Mouse (Mus musculus) lung, embryonic 15.5 days (tissue): Measurements from ENCODE around the gene Gimap1. TPM values are rescaled to one million over a fixed set of nuclear protein-coding genes. Genes with fewer than 3 reads are reported as not detected.

Experiments
- ATAC-seq: fragments of 200-750 bp; cut with Nextera tagmentation; 2 replicates; pipeline ENCODE4 v1.8.0; 2017; ENCODE audit warnings: moderate number of reproducible peaks, borderline replicate concordance; ENCODE audit not compliant: low FRiP score, low TSS enrichment; ENCODE audit errors: extremely low read depth
- H3K27ac ChIP-seq: fragments of 300-500 bp; sonication (generic); 2 replicates; pipeline ENCODE4 v1.5.1; 2015; ENCODE audit warnings: moderate library complexity, mild to moderate bottlenecking, inconsistent platforms
- H3K27me3 ChIP-seq: fragments of 300-500 bp; sonication (generic); 2 replicates; pipeline ENCODE4 v1.6.1; 2015; ENCODE audit warnings: inconsistent platforms
- H3K36me3 ChIP-seq: fragments of 300-500 bp; sonication (generic); 2 replicates; pipeline ENCODE4 v1.6.1; 2015; ENCODE audit warnings: inconsistent platforms
- H3K4me1 ChIP-seq: fragments of 300-500 bp; sonication (generic); 2 replicates; pipeline ENCODE4 v1.6.1; 2015; ENCODE audit warnings: inconsistent platforms
- H3K4me2 ChIP-seq: fragments of 300-500 bp; sonication (generic); 2 replicates; pipeline ENCODE4 v1.6.1; 2015; ENCODE audit warnings: inconsistent platforms, mild to moderate bottlenecking, moderate library complexity
- H3K4me3 ChIP-seq: fragments of 300-500 bp; sonication (generic); 2 replicates; pipeline ENCODE4 v1.5.1; 2015; ENCODE audit warnings: mild to moderate bottlenecking, inconsistent platforms
- H3K9ac ChIP-seq: fragments of 300-500 bp; sonication (generic); 2 replicates; pipeline ENCODE4 v1.6.1; 2015; ENCODE audit warnings: inconsistent platforms
- H3K9me3 ChIP-seq: fragments of 300-500 bp; sonication (generic); 2 replicates; pipeline ENCODE4 v1.6.1; 2016; ENCODE audit warnings: inconsistent platforms
- WGBS: fragments of 180-500 bp; shearing (Covaris S2); methylation state at CpG from one replicate; pipeline ENCODE4 v1.1.7; 2015; 5-methylcytosine and 5-hydroxymethylcytosine counted together
- polyA plus RNA-seq: library from polyadenylated mRNA; unstranded; fragments of >200 nt; fragmentation: Nextera tagmentation; extraction: Ambion mirVana; gene quantifications from 2 replicates; pipeline ENCODE4 v1.2.1, GENCODE M21; 2015

The Gimap1 gene
- polyA plus RNA-seq, 1 experiment from 2014 or later: 53.3 TPM

GRCm38 (mm10) chr6:48770696-48771095 is 31.8 kb downstream of the Gimap1 start, which contains the start of gene Gimap3:
Gene Gimap3 (minus strand): TSS chr6:48770851.
- Histone ChIP-seq H3K9ac (no peak within 1 kb of the TSS), H3K36me3 (no peaks in the 10 kb centered on the region), H3K27ac (no peak within 1 kb of the TSS), H3K27me3 (no peaks in the 10 kb centered on the region), H3K4me1 (no peaks in the 10 kb centered on the region), H3K9me3 (no peaks in the 10 kb centered on the region), H3K4me2 (no peak within 1 kb of the TSS), H3K4me3 (no peak within 1 kb of the TSS)
- WGBS: 87% methylated on average over 3 of the region's 3 CpGs
- no peak for ATAC-seq

GRCm38 (mm10) chr6:48772030-48772429 is 33.2 kb downstream of the Gimap1 start:
- no peaks in the 10 kb centered on the region for H3K4me1 ChIP-seq
- H3K27ac ChIP-seq: no peak overlapping the region
- H3K4me3 ChIP-seq: no peak overlapping the region
- H3K27me3 ChIP-seq: no peaks in the 10 kb centered on the region
- H3K9me3 ChIP-seq: no peaks in the 10 kb centered on the region
- no peak overlapping the region for H3K4me2 ChIP-seq
- WGBS: 8% methylated on average over 8 of the region's 8 CpGs
- ATAC-seq: peak; percentile 59; the same call in 1 of the 2 replicates
- H3K9ac ChIP-seq: no peak overlapping the region
- no peaks in the 10 kb centered on the region for H3K36me3 ChIP-seq

- 87% methylated on average over 1 of the region's 1 CpGs for WGBS
- Histone ChIP-seq H3K36me3 (no peaks in the 10 kb centered on the region), H3K27ac (peak overlapping the region; percentile 56), H3K9me3 (no peaks in the 10 kb centered on the region), H3K27me3 (no peaks in the 10 kb centered on the region), H3K4me3 (no peak overlapping the region), H3K4me1 (peaks cover 28% of the 10 kb centered on the region), H3K9ac (no peak overlapping the region), H3K4me2 (no peak overlapping the region)
- ATAC-seq: no peak
Observed at GRCm38 (mm10) chr6:48784406-48784805, 45.6 kb downstream of the Gimap1 start.

GRCm38 (mm10) chr6:48785189-48785588 is 46.3 kb downstream of the Gimap1 start:
- peak; percentile 74; the same call in 1 of the 2 replicates for ATAC-seq
- H3K27me3 ChIP-seq: no peaks in the 10 kb centered on the region
- no peak overlapping the region for H3K4me2 ChIP-seq
- H3K4me3 ChIP-seq: no peak overlapping the region
- H3K4me1 ChIP-seq: peaks cover 28% of the 10 kb centered on the region
- no peak overlapping the region for H3K9ac ChIP-seq
- H3K36me3 ChIP-seq: no peaks in the 10 kb centered on the region
- H3K9me3 ChIP-seq: no peaks in the 10 kb centered on the region
- 13% methylated on average over 1 of the region's 1 CpGs for WGBS
- H3K27ac ChIP-seq: peak overlapping the region; percentile 56

- no peak overlapping the region for H3K4me2 ChIP-seq
- no peaks in the 10 kb centered on the region for H3K27me3 ChIP-seq
- 45% methylated on average over 2 of the region's 2 CpGs for WGBS
- no peaks in the 10 kb centered on the region for H3K9me3 ChIP-seq
- H3K4me3 ChIP-seq: no peak overlapping the region
- H3K36me3 ChIP-seq: no peaks in the 10 kb centered on the region
- no peak for ATAC-seq
- peak overlapping the region; percentile 56 for H3K27ac ChIP-seq
- H3K4me1 ChIP-seq: peaks cover 28% of the 10 kb centered on the region
- no peak overlapping the region for H3K9ac ChIP-seq
Observed at GRCm38 (mm10) chr6:48785601-48786000, 46.7 kb downstream of the Gimap1 start.

GRCm38 (mm10) chr6:48787867-48788266 is 49.0 kb downstream of the Gimap1 start:
- H3K4me1 ChIP-seq: peaks cover 25% of the 10 kb centered on the region
- no peak overlapping the region for H3K27ac ChIP-seq
- no peaks in the 10 kb centered on the region for H3K36me3 ChIP-seq
- ATAC-seq: no peak
- H3K9ac ChIP-seq: no peak overlapping the region
- no peaks in the 10 kb centered on the region for H3K9me3 ChIP-seq
- H3K27me3 ChIP-seq: no peaks in the 10 kb centered on the region
- no peak overlapping the region for H3K4me2 ChIP-seq
- WGBS: 70% methylated on average over 2 of the region's 2 CpGs
- no peak overlapping the region for H3K4me3 ChIP-seq

Other genes with a start within 250 kb of the Gimap1 start
- 9.4 and 11.7 TPM in 2 replicates for gene Atp6v0e2, start 201.4 kb upstream of the Gimap1 start, polyA plus RNA-seq
- gene Lrrc61, start 184.3 kb upstream of the Gimap1 start, polyA plus RNA-seq: 6.0 and 7.3 TPM in 2 replicates
- 76.6 and 84.0 TPM in 2 replicates for gene Rarres2, start 166.3 kb upstream of the Gimap1 start, polyA plus RNA-seq
- not detected in 2 replicates for gene Gm45021, start 149.4 kb upstream of the Gimap1 start, polyA plus RNA-seq
- gene Repin1, start 145.2 kb upstream of the Gimap1 start, polyA plus RNA-seq: 28.1 and 30.9 TPM in 2 replicates
- gene Gm44965, start 145.1 kb upstream of the Gimap1 start, polyA plus RNA-seq: not detected in 2 replicates
- gene Zfp775, start 137.0 kb upstream of the Gimap1 start, polyA plus RNA-seq: 5.5 and 8.3 TPM in 2 replicates
- 0.93 and 1.1 TPM in 2 replicates for gene AI854703, start 112.3 kb upstream of the Gimap1 start, polyA plus RNA-seq
- gene Gimap8, start 91.8 kb upstream of the Gimap1 start, polyA plus RNA-seq: 4.2 and 4.3 TPM in 2 replicates
- 16.1 and 16.2 TPM in 2 replicates for gene Gimap9, start 62.9 kb upstream of the Gimap1 start, polyA plus RNA-seq
- 45.0 and 46.6 TPM in 2 replicates for gene Gimap4, start 54.5 kb upstream of the Gimap1 start, polyA plus RNA-seq
- 41.3 and 48.5 TPM in 2 replicates for gene Gimap6, start 30.8 kb upstream of the Gimap1 start, polyA plus RNA-seq
- 3.4 and 4.2 TPM in 2 replicates for gene Gm28053, start 20.4 kb upstream of the Gimap1 start, polyA plus RNA-seq
- gene Gimap7, start 20.4 kb upstream of the Gimap1 start, polyA plus RNA-seq: 0.29 TPM in 1 of 2 replicates, not detected in the other
- 23.7 and 25.2 TPM in 2 replicates for gene Gimap5, start 7.1 kb downstream of the Gimap1 start, polyA plus RNA-seq
- 0.22 TPM in 1 of 2 replicates, not detected in the other for gene Gimap3, start 31.8 kb downstream of the Gimap1 start, polyA plus RNA-seq
- 226 and 227 TPM in 2 replicates for gene Tmem176a, start 101.9 kb downstream of the Gimap1 start, polyA plus RNA-seq
- gene Tmem176b, start 102.4 kb downstream of the Gimap1 start, polyA plus RNA-seq: 425 and 442 TPM in 2 replicates
- 0.11 TPM in 1 of 2 replicates, not detected in the other for gene Aoc1, start 133.8 kb downstream of the Gimap1 start, polyA plus RNA-seq
- not detected in 2 replicates for gene 1600015I10Rik, start 190.8 kb downstream of the Gimap1 start, polyA plus RNA-seq
- gene Doxl2, start 235.9 kb downstream of the Gimap1 start, polyA plus RNA-seq: not detected in 2 replicates
- not detected in 2 replicates for gene Svs1, start 247.8 kb downstream of the Gimap1 start, polyA plus RNA-seq